Mouse (Mus musculus) left cerebral cortex, postnatal 10 days (tissue): Measurements from ENCODE around the gene Olfr598. TPM values are rescaled to one million over a fixed set of nuclear protein-coding genes. Genes with fewer than 3 reads are reported as not detected.
"Not testable (repeated sequence)": the region's sequence is repeated elsewhere in the genome, so short reads cannot be mapped to it uniquely, and the experiment has no call there.

Experiments used
- DNase-seq, 2 experiments: peaks; one replicate each; pipeline ENCODE4 v3.0.0; 2021 to 2022; ENCODE audit warnings: low spot score in 2 of 2, mixed read lengths in 1 of 2; ENCODE audit errors: extremely low spot score in 1 of 2
- intact Hi-C: fragments of 180-260 bp; cut with DNase I; formaldehyde crosslinking; loops from one replicate; pipeline ENCODE4 v1.15.1; 2025
- total RNA-seq, 2 experiments: library from RNA; stranded (reverse); gene quantifications; 2 replicates each; pipeline ENCODE4 v1.2.3; 2021

The Olfr598 gene
- total RNA-seq, result not detected

- no peak for DNase-seq
- intact Hi-C loops, result no loop called here
Measured at GRCm38 (mm10) chr7:103323268-103323667, at the start of gene Olfr598. Olfr598 (plus strand) TSS chr7:103323568.

GRCm38 (mm10) chr7:103305348-103305747, 18.0 kb upstream of the Olfr598 start, which contains the start of gene Olfr596:
Olfr596 (plus strand) TSS chr7:103305648.
- DNase-seq, intact Hi-C loops: not testable (repeated sequence)

GRCm38 (mm10) chr7:103316015-103316414, 7.4 kb upstream of the Olfr598 start, which contains the start of gene Olfr597:
Olfr597 (plus strand) TSS chr7:103316315.
- intact Hi-C loops, result not testable (repeated sequence)

GRCm38 (mm10) chr7:103335617-103336016, 12.2 kb downstream of the Olfr598 start, which contains the start of gene Olfr599:
Olfr599 (plus strand) TSS chr7:103335917.
- no peak for DNase-seq
- intact Hi-C loops, result no loop called here

More at GRCm38 (mm10) chr7:103316015-103316414, 7.4 kb upstream of the Olfr598 start, which contains the start of gene Olfr597:
- DNase-seq, result not testable (repeated sequence)

- no peak for DNase-seq
- intact Hi-C loops, result no loop called here
Measured at GRCm38 (mm10) chr7:103349569-103349968, 26.2 kb downstream of the Olfr598 start, which contains the start of gene Olfr600. Olfr600 (minus strand) TSS chr7:103349669.

GRCm38 (mm10) chr7:103362555-103362954, 39.2 kb downstream of the Olfr598 start, which contains the start of gene Olfr601:
Olfr601 (minus strand) TSS chr7:103362655.
- intact Hi-C loops, result no loop called here
- DNase-seq, result no peak

Other genes with a start within 250 kb of the Olfr598 start
- not detected for gene Olfr584, start 241.7 kb upstream of the Olfr598 start, total RNA-seq
- not detected for gene Olfr585, start 225.8 kb upstream of the Olfr598 start, total RNA-seq
- gene Olfr586, start 197.9 kb upstream of the Olfr598 start, total RNA-seq, result not detected
- not detected for gene Olfr588-ps1, start 182.7 kb upstream of the Olfr598 start, total RNA-seq
- not detected for gene Olfr589, start 167.2 kb upstream of the Olfr598 start, total RNA-seq
- not detected for gene Olfr591, start 145.2 kb upstream of the Olfr598 start, total RNA-seq
- gene Olfr592, start 138.8 kb upstream of the Olfr598 start, total RNA-seq, result not detected
- not detected for gene Olfr593, start 111.7 kb upstream of the Olfr598 start, total RNA-seq
- not detected for gene Olfr594, start 106.6 kb upstream of the Olfr598 start, total RNA-seq
- gene Usp17ld, start 71.1 kb upstream of the Olfr598 start, total RNA-seq, result not detected
- not detected for gene Olfr596, start 17.9 kb upstream of the Olfr598 start, total RNA-seq
- gene Olfr597, start 7.3 kb upstream of the Olfr598 start, total RNA-seq, result not detected
- gene Olfr599, start 12.3 kb downstream of the Olfr598 start, total RNA-seq, result not detected
- gene Olfr600, start 26.1 kb downstream of the Olfr598 start, total RNA-seq, result not detected
- not detected for gene Olfr601, start 39.1 kb downstream of the Olfr598 start, total RNA-seq
- gene Olfr603, start 62.6 kb downstream of the Olfr598 start, total RNA-seq, result not detected
- gene Usp17lc, start 91.5 kb downstream of the Olfr598 start, total RNA-seq, result not detected
- not detected for gene Olfr605, start 121.9 kb downstream of the Olfr598 start, total RNA-seq
- not detected for gene Olfr606, start 125.5 kb downstream of the Olfr598 start, total RNA-seq
- gene Olfr607, start 140.6 kb downstream of the Olfr598 start, total RNA-seq, result not detected
- not detected for gene Olfr608, start 146.3 kb downstream of the Olfr598 start, total RNA-seq
- gene Olfr609, start 174.5 kb downstream of the Olfr598 start, total RNA-seq, result not detected
- gene Olfr610, start 188.6 kb downstream of the Olfr598 start, total RNA-seq, result not detected
- gene Olfr611, start 197.3 kb downstream of the Olfr598 start, total RNA-seq, result not detected
- gene Olfr612, start 219.1 kb downstream of the Olfr598 start, total RNA-seq, result not detected
- not detected for gene Olfr613, start 224.5 kb downstream of the Olfr598 start, total RNA-seq
- gene Olfr615, start 232.5 kb downstream of the Olfr598 start, total RNA-seq, result not detected
- not detected for gene Olfr616, start 245.6 kb downstream of the Olfr598 start, total RNA-seq
- gene Olfr617, start 249.5 kb downstream of the Olfr598 start, total RNA-seq, result not detected